Mouse (Mus musculus) testis, adult 2 months (tissue): ENCODE results near the gene Pnmal2. TPM values are rescaled to one million over a fixed set of nuclear protein-coding genes. Genes with fewer than 3 reads are reported as not detected.

Experiments used
- H3K27ac ChIP-seq: fragments of 200-500 bp; 2 replicates; pipeline ENCODE4 v1.5.1; 2012; ENCODE audit warnings: low read depth, low read length; ENCODE audit not compliant: control insufficient read depth, insufficient read depth
- H3K27me3 ChIP-seq: fragments of 200-500 bp; 2 replicates; pipeline ENCODE4 v1.6.1; 2012; ENCODE audit warnings: mild to moderate bottlenecking, low read length, moderate library complexity; ENCODE audit not compliant: control insufficient read depth, insufficient read depth
- H3K36me3 ChIP-seq: fragments of 200-500 bp; 2 replicates; pipeline ENCODE4 v1.6.1; 2012; ENCODE audit warnings: mild to moderate bottlenecking, low read length; ENCODE audit not compliant: control insufficient read depth, insufficient read depth
- H3K4me1 ChIP-seq: fragments of 200-500 bp; 2 replicates; pipeline ENCODE4 v1.6.1; 2012; ENCODE audit warnings: low read length; ENCODE audit not compliant: control insufficient read depth, insufficient read depth
- H3K4me3 ChIP-seq: fragments of 200-500 bp; 2 replicates; pipeline ENCODE4 v1.5.1; 2012; ENCODE audit warnings: low read depth, mild to moderate bottlenecking, low read length, moderate library complexity, mixed read lengths; ENCODE audit not compliant: control insufficient read depth
- CTCF ChIP-seq: fragments of 200-500 bp; IDR thresholded peaks from 2 replicates; pipeline ENCODE4 v1.5.1; 2012; ENCODE audit warnings: low read depth, mild to moderate bottlenecking, inconsistent platforms, low read length, moderate library complexity; ENCODE audit not compliant: control insufficient read depth, insufficient read depth, insufficient replicate concordance
- POLR2A ChIP-seq: fragments of 200-500 bp; IDR thresholded peaks from 2 replicates; pipeline ENCODE4 v1.6.1; 2012; ENCODE audit warnings: low read depth, mild to moderate bottlenecking, inconsistent platforms, low read length, moderate library complexity; ENCODE audit not compliant: control insufficient read depth
- polyA plus RNA-seq: library from polyadenylated mRNA; depleted of rRNA; stranded (reverse); fragments of >200 nt; gene quantifications from 2 replicates; pipeline ENCODE4 v1.2.3, GENCODE M21; 2012

Pnmal2 gene
- polyA plus RNA-seq, 1 experiment, result 41.6 TPM

GRCm38 (mm10) chr7:16906281-16906680 lies 38.2 kb upstream of the Pnmal2 start, which contains the start of gene Ptgir:
Gene Ptgir (plus strand): TSS chr7:16906490.
- Histone ChIP-seq H3K4me3 (no peak within 1 kb of the TSS), H3K36me3 (no peaks in the 10 kb centered on the region), H3K27ac (no peak within 1 kb of the TSS), H3K4me1 (peaks cover 6% of the 10 kb centered on the region), H3K27me3 (no peaks in the 10 kb centered on the region)
- TF ChIP-seq POLR2A (no peak), CTCF (no peak)

GRCm38 (mm10) chr7:16906889-16907559 lies 37.5 kb upstream of the Pnmal2 start:
- TF ChIP-seq POLR2A (no peak), CTCF (no peak)
- H3K36me3 ChIP-seq, result no peaks in the 10 kb centered on the region

GRCm38 (mm10) chr7:16907842-16908241 lies 36.6 kb upstream of the Pnmal2 start:
- no peak overlapping the region for H3K27ac ChIP-seq
- H3K36me3 ChIP-seq, result no peaks in the 10 kb centered on the region
- H3K4me3 ChIP-seq, result no peak overlapping the region
- no peak for TF ChIP-seq CTCF
- no peak for TF ChIP-seq POLR2A
- no peaks in the 10 kb centered on the region for H3K27me3 ChIP-seq
- peaks cover 6% of the 10 kb centered on the region for H3K4me1 ChIP-seq

More at GRCm38 (mm10) chr7:16906889-16907559, 37.5 kb upstream of the Pnmal2 start:
- Histone ChIP-seq H3K27me3 (no peaks in the 10 kb centered on the region), H3K4me1 (peaks cover 6% of the 10 kb centered on the region), H3K4me3 (no peak overlapping the region), H3K27ac (no peak overlapping the region)

- TF ChIP-seq POLR2A (no peak), CTCF (no peak)
- peaks cover 6% of the 10 kb centered on the region for H3K4me1 ChIP-seq
- H3K27ac ChIP-seq, result no peak overlapping the region
- no peak overlapping the region for H3K4me3 ChIP-seq
- H3K36me3 ChIP-seq, result no peaks in the 10 kb centered on the region
- H3K27me3 ChIP-seq, result no peaks in the 10 kb centered on the region
Observed at GRCm38 (mm10) chr7:16908367-16908766, 36.1 kb upstream of the Pnmal2 start.

- Histone ChIP-seq H3K4me3 (no peak overlapping the region), H3K4me1 (peaks cover 6% of the 10 kb centered on the region), H3K36me3 (no peaks in the 10 kb centered on the region), H3K27ac (no peak overlapping the region), H3K27me3 (no peaks in the 10 kb centered on the region)
- TF ChIP-seq POLR2A (no peak), CTCF (no peak)
Observed at GRCm38 (mm10) chr7:16908859-16909258, 35.6 kb upstream of the Pnmal2 start.

- Histone ChIP-seq H3K4me3 (no peak overlapping the region), H3K4me1 (peaks cover 6% of the 10 kb centered on the region), H3K27ac (no peak overlapping the region), H3K27me3 (no peaks in the 10 kb centered on the region), H3K36me3 (no peaks in the 10 kb centered on the region)
- no peak for TF ChIP-seq POLR2A
- no peak for TF ChIP-seq CTCF
Observed at GRCm38 (mm10) chr7:16909909-16910308, 34.6 kb upstream of the Pnmal2 start.

- no peak for TF ChIP-seq CTCF
- no peak for TF ChIP-seq POLR2A
- Histone ChIP-seq H3K27me3 (no peaks in the 10 kb centered on the region), H3K4me3 (no peak overlapping the region), H3K36me3 (no peaks in the 10 kb centered on the region; the same call in 1 of the 2 replicates), H3K4me1 (peaks cover 6% of the 10 kb centered on the region; the same call in 1 of the 2 replicates), H3K27ac (no peak overlapping the region)
Observed at GRCm38 (mm10) chr7:16911904-16912303, 32.6 kb upstream of the Pnmal2 start.
